Mouse (Mus musculus) megakaryocyte, adult 5-6 weeks (primary cell): ENCODE measurements around the gene Lgr6. TPM values are rescaled to one million over a fixed set of nuclear protein-coding genes. Genes with fewer than 3 reads are reported as not detected.
A peak's percentile ranks its signal among the peaks of the same experiment; 100 is the strongest.
"Not testable (repeated sequence)": the region's sequence is repeated elsewhere in the genome, so short reads cannot be mapped to it uniquely, and the experiment has no call there.

Experiments used
- ATAC-seq: 2 replicates; pipeline ENCODE4 v1.8.0; 2016; ENCODE audit warnings: mild to moderate bottlenecking, inconsistent platforms; ENCODE audit not compliant: poor library complexity, severe bottlenecking
- total RNA-seq, 2 experiments: library from RNA; stranded (forward) in 1 of 2; stranded (reverse) in 1 of 2; fragments of 153-499, 151-499 nt in 1 of 2; fragments of 221-1000, 200-1000 nt in 1 of 2; gene quantifications; 2 replicates each; pipeline versions ENCODE4 v1.2.3 to v1.2.4; 2015 to 2017

Lgr6 gene
- total RNA-seq, 2 experiments from 2014 or later, result not detected

- ATAC-seq, result no peak
These were observed 24.6 kb upstream of the Lgr6 start for GRCm38 (mm10) chr1:135129543-135130183.

GRCm38 (mm10) chr1:135128986-135129385 is 23.9 kb upstream of the Lgr6 start:
- no peak for ATAC-seq

- no peak for ATAC-seq
These were observed 22.9 kb upstream of the Lgr6 start for GRCm38 (mm10) chr1:135128011-135128441.

DNA sequence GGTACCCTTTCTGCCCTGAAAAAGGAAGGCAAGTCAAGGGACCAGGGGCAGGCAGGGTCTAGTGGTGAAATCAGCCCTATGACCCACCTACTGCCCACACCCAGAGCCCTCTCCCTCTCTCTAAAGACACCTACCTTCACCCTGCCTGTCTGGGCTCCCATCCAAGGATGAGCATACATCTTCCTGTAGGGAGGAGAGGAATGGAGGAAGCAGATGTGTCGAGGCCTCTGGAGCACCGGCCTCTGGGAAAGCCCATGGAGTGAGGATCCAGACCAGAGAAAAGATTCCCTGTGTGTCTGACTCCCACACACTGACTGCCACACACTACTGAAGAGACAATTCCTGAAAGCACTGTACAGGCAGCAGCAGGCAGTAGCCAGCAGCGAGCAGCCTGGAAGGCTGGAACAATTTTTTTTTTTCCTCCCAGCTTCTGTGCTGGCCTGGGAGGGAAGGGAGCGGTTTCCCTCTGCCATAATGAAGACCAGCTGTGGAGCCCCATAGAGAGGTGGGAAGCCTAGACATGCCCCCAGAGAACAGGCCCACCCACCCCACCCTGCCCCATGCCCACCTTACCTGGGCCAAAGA is 21.5 kb upstream of the Lgr6 start:
- no peak for ATAC-seq

- ATAC-seq, result no peak
These were observed 20.9 kb upstream of the Lgr6 start for GRCm38 (mm10) chr1:135125990-135126389.

GRCm38 (mm10) chr1:135124573-135125363 is 19.7 kb upstream of the Lgr6 start:
- ATAC-seq, result no peak

DNA sequence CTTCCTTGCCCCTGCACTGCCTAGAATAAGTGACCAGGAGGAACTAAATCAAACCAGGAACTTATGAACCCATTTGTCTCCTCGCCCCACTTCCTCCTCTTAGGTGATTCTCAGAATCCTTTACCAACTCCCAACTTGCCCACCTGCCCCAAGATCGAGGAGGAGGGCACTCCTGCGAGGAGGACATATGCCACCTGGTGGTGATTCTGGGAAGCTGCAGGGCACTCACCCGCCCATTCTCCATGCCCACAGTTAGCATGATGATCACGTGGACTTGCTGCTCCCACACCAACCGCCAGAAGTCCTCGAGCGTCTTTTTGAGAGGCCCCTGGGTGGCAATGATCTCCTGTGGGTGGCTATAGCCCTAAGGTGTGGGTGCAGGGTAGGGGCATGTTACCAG is 7.6 kb upstream of the Lgr6 start:
- ATAC-seq, result peak; percentile 85

- ATAC-seq, result not testable (repeated sequence)
These were observed 6.2 kb upstream of the Lgr6 start for GRCm38 (mm10) chr1:135111271-135111670.

DNA sequence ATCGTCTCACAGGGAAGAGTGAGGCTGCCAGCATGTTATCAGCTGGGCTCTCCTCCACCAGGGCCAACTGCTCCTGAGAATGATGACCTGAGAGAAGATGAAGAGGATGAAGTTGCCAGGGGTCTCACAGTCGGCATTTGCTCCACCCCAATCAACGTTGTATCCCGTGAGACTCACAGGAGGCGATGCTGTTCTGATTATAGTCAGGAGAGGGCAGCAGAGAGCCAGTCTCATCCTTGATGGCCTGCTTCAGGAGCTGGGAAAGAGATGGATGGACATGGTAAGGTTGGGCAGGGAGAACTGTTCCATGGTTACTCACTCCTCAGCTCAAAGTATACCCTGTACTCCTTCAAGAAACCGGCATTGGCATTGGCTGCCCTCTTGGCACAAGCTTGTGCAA is 5.0 kb upstream of the Lgr6 start:
- ATAC-seq, result peak; percentile 54; the same call in 1 of the 2 replicates

DNA sequence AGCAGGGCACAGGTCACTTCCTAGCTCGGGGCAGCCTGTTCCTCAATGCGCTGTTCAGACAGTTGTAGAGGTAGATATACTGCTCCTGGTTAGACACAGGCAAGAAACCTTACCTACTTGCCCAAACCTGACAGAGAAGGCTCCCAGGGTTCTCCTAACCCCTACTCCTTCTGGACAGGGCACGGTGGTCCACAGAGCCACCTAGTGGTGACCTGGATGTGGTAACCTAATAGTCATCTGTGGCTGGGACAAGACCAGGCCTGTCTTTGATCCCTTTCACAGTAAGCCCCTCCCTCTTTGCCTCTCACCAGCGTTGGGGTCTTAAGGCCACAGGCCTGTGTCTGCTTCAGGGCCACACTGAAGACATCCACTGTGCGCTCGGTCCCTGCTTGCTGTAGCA is 3.5 kb upstream of the Lgr6 start:
- ATAC-seq, result no peak

DNA sequence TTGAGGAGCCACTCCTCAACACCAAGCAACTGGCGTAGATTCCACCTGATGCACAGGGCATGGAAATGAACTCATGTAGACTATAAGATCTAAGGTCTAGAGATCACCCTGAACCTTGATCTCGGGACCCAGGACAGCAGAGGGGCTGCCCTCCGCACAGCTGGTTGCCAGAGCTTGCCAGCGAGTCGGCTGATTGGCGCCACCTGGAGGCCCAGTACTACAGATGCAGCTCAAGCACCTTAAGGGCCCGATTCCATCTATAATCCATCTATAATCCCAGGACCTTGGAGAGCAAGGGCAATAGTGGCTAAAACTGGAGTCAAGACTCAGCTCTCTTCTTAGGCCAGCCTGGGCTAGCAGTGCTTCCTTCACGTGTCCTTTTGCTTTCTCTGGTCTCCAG is 875 bp upstream of the Lgr6 start:
- ATAC-seq, result peak; percentile 83

DNA sequence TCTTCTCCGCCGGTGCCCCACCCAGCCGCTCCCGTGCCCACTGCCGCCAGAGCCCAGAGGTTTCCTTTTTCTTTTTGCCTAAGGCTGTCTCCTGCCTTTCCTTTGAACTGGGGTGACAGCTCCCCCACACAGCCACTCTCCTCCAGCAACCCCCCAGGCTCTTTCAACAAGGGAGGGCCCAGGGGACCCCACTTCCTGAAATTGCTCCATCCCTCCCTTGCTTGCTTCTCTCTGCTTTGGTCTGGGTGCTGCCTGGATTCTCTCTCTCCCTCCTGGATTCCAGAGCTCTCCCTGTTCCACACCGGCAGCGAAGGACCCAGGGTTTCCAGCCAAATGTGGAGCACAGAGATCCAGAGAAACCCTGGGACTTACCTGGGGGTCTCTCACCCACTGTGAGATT is 4.7 kb downstream of the Lgr6 start:
- ATAC-seq, result peak; percentile 37

DNA sequence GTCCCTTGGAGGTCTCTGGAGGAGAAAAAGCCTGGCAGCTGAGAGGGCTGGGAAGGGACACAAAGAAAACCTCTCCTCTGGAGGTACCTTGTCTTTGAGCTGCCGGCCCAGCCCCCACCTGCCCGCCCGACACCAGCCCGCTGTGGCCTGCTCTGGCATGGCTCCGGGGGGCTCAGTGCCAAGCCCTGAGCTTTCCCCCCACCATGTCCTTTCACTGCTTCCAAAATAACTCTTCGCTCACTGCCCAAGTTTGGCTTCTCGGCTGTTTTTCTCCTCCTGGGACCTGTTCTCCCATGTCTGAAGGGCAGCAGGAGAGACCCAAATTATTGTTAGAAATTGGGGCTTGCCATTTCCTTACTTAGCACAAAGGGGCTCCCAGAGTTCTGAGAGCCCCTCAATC is 6.6 kb downstream of the Lgr6 start:
- no peak for ATAC-seq

GRCm38 (mm10) chr1:135097441-135097840 is 7.6 kb downstream of the Lgr6 start:
- ATAC-seq, result no peak

DNA sequence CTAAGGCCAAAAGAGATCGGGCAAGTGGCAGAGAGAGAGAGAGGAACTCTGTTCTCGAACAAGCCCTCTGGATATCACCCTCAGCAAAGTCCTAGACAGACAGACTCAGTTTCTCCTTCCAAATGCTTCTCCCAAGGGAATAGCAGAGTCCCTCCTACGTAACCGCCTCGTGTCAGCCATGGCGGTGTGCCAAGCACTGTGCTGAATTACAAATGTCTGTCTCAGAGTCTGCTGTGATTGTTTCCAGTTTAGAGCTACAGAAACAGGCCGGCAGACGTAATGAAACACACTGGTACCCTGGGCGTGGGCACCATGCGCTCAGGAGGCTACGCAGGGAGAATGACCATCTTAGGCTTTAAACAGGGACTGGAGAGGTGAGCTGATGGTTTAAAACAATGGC is 8.8 kb downstream of the Lgr6 start:
- ATAC-seq, result no peak

GRCm38 (mm10) chr1:135095189-135095588 is 9.9 kb downstream of the Lgr6 start:
- ATAC-seq, result peak; percentile 89

DNA sequence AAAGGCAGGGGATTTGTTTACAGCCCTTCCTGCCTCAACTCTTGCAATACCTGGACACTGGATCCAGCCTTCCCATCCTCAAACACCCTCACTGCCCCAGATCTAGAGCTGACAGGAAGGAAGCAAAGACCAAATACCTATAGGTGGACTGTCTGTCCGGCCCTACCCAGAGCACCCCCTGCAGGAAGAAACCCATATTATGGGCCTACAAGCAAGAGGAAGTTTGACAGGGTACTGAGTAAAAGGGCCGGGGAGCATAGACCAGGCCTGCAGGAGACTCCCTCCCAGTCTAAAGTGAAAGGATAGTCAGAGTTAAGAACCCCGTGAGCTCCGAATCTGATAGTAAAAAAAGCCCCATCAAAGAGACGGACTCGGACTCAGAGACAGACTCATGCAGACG is 10.4 kb downstream of the Lgr6 start:
- ATAC-seq, result peak; percentile 62

GRCm38 (mm10) chr1:135090914-135091313 is 14.2 kb downstream of the Lgr6 start:
- peak; percentile 51 for ATAC-seq

GRCm38 (mm10) chr1:135089626-135090025 is 15.4 kb downstream of the Lgr6 start:
- no peak for ATAC-seq

DNA sequence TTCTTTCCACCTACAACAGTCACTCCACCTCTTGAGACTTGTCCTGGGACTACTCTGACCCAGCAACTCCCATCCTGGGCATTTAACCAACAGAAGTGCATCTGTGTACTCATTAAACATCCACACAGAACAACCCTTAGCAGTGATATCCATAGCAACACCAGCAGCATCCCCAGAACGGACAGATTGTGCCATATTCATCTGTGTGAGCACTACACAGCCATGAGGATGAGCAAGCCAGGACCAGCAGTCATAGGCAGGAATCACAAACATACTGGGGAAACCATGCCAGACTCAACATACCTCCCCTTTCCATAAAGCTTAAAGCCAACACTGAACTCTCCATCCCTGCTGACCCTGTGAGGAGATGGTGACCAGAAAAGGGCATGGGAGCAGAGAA is 17.7 kb downstream of the Lgr6 start:
- ATAC-seq, result no peak

DNA sequence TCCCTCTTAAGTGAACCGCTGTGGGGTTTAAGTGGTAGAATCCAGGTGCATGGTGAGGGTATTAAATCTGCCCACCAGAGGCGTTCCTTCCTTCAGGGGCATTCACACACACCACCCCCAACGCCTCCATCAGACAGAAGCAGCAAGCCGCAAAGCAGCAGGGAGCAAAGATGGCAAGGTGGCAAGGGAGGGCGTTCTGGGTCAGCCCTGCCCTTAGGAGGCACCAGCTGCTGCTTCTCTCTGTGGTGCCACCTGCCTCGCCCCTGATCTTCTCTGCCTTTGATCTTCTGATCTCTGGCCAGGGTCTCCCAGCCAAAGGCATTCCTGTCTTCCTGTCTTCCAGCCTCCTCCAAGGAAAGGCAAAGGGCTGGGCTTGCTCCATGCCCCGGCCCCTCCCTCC is 19.1 kb downstream of the Lgr6 start:
- ATAC-seq, result no peak

- ATAC-seq, result peak; percentile 45; the same call in 1 of the 2 replicates
These were observed 19.7 kb downstream of the Lgr6 start for GRCm38 (mm10) chr1:135085296-135085871.
